Mouse (Mus musculus) left cerebral cortex, postnatal 4 days (tissue): ENCODE results near the gene Prph. TPM values are rescaled to one million over a fixed set of nuclear protein-coding genes. Genes with fewer than 3 reads are reported as not detected.
A peak's percentile ranks its signal among the peaks of the same experiment; 100 is the strongest.
"Not testable (repeated sequence)": the region's sequence is repeated elsewhere in the genome, so short reads cannot be mapped to it uniquely, and the experiment has no call there.

ENCODE experiments used
- DNase-seq: peaks from one replicate; pipeline ENCODE4 v3.0.0-alpha.2; 2022
- intact Hi-C: fragments of 180-260 bp; cut with DNase I; formaldehyde crosslinking; loops from one replicate; pipeline ENCODE4 v1.15.1; 2025
- total RNA-seq, 2 experiments: library from RNA; stranded (reverse); gene quantifications; 2 replicates each; pipeline ENCODE4 v1.2.3; 2021

Prph gene
- total RNA-seq, 2 experiments from 2014 or later = 4.0 to 5.2 TPM

- no peak for DNase-seq
- intact Hi-C loops = loop anchor here (10.0 kb wide), 1 partner anchor 163 kb away; no protein-coding TSS in a partner anchor
These were observed 22.8 kb upstream of the Prph start for GRCm38 (mm10) chr15:99032041-99032725.

- intact Hi-C loops = loop anchor here (10.0 kb wide), 1 partner anchor 162 kb away; no protein-coding TSS in a partner anchor
- DNase-seq = no peak
These were observed 22.2 kb upstream of the Prph start for GRCm38 (mm10) chr15:99032726-99033250.

- intact Hi-C loops = loop anchor here (10.0 kb wide), 1 partner anchor 161 kb away; no protein-coding TSS in a partner anchor
These were observed 21.3 kb upstream of the Prph start for GRCm38 (mm10) chr15:99033498-99034270.

GRCm38 (mm10) chr15:99035431-99035830 is 19.5 kb upstream of the Prph start:
- DNase-seq = no peak
- intact Hi-C loops = loop anchor here (10.0 kb wide), 1 partner anchor 159 kb away; no protein-coding TSS in a partner anchor

More at GRCm38 (mm10) chr15:99033498-99034270, 21.3 kb upstream of the Prph start:
- DNase-seq = no peak

GRCm38 (mm10) chr15:99036249-99036905 is 18.6 kb upstream of the Prph start:
- intact Hi-C loops = loop anchor here (10.0 kb wide), 1 partner anchor 158 kb away; no protein-coding TSS in a partner anchor
- no peak for DNase-seq

GRCm38 (mm10) chr15:99038025-99038424 is 16.9 kb upstream of the Prph start:
- DNase-seq = no peak
- intact Hi-C loops = loop anchor here (10.0 kb wide), 1 partner anchor 157 kb away; no protein-coding TSS in a partner anchor

GRCm38 (mm10) chr15:99038797-99039196 is 16.2 kb upstream of the Prph start:
- intact Hi-C loops = loop anchor here (10.0 kb wide), 1 partner anchor 156 kb away; no protein-coding TSS in a partner anchor
- no peak for DNase-seq

- DNase-seq = no peak
- intact Hi-C loops = loop anchor here (10.0 kb wide), 1 partner anchor 155 kb away; no protein-coding TSS in a partner anchor
These were observed 15.7 kb upstream of the Prph start for GRCm38 (mm10) chr15:99039306-99039705.

GRCm38 (mm10) chr15:99039996-99040919 is 14.7 kb upstream of the Prph start:
- DNase-seq = no peak
- intact Hi-C loops = loop anchor here (10.0 kb wide), 1 partner anchor 155 kb away; no protein-coding TSS in a partner anchor

- intact Hi-C loops = no loop called here
- no peak for DNase-seq
These were observed 13.8 kb upstream of the Prph start for GRCm38 (mm10) chr15:99040920-99041856.

- intact Hi-C loops = no loop called here
- DNase-seq = no peak
These were observed 12.6 kb upstream of the Prph start for GRCm38 (mm10) chr15:99042334-99042733.

- no peak for DNase-seq
- intact Hi-C loops = no loop called here
These were observed 10.1 kb upstream of the Prph start for GRCm38 (mm10) chr15:99044854-99045253.

GRCm38 (mm10) chr15:99045734-99046133 is 9.2 kb upstream of the Prph start:
- intact Hi-C loops, DNase-seq: not testable (repeated sequence)

GRCm38 (mm10) chr15:99049473-99050253 is 5.3 kb upstream of the Prph start:
- peak; percentile 58 for DNase-seq
- intact Hi-C loops = no loop called here

GRCm38 (mm10) chr15:99053373-99053772 is 1.6 kb upstream of the Prph start:
- peak; percentile 41 for DNase-seq
- intact Hi-C loops = no loop called here

- DNase-seq = peak; percentile 21
- intact Hi-C loops = no loop called here
These were observed 562 bp downstream of the Prph start for GRCm38 (mm10) chr15:99055511-99055961.

GRCm38 (mm10) chr15:99056332-99056731 is 1.4 kb downstream of the Prph start:
- DNase-seq = peak; percentile 22
- intact Hi-C loops = no loop called here
